Mouse (Mus musculus) erythroblast, embryonic 14.5 days (primary cell): ENCODE data around the gene Mtus2.

Source experiments
- GATA1 ChIP-seq: IDR thresholded peaks from 2 replicates; pipeline ENCODE4 v1.6.1; 2012; ENCODE audit warnings: low read length, inconsistent platforms, mixed read lengths
- TAL1 ChIP-seq: IDR thresholded peaks from 3 replicates; pipeline ENCODE4 v1.6.1; 2012; ENCODE audit warnings: low read length, inconsistent platforms, mixed read lengths

DNA sequence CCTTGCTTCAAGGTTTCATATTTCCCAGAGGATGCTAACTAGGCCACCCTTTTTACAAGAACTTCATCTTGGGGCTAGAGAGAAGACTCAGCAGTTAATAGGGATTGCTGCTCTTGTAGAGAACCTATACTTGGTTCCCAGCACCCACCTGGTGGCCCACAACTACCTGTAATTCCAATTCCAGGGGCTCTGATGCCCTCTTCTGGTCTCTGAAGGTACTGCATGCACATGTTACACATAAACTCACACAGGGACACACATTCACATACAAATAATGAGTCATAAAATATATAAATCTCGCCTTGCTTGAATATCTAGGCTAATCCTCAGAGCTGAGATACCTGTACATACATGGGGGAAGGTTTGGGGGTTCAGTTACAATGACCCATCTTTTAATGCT is 228.8 kb downstream of the Mtus2 start:
- TF ChIP-seq GATA1 (no peak), TAL1 (no peak)
